ENCODE assay signal across 8 mouse cellular contexts in genomic region chr1:156674195-156675000, GRCm38 (mm10). TPM values are rescaled to one million over a fixed set of nuclear protein-coding genes. Genes with fewer than 3 reads are reported as not detected.
DNase-seq lines count a peak whose midpoint lies in the region; ATAC-seq lines count a peak whose summit lies in the region.

Gene Tor3a, minus strand, starts transcription at chr1:156674356.

- H3K9ac ChIP-seq in intestine, embryonic 14.5 days (ENCODE audit: low read length): peak within 1 kb of the TSS; percentile 48

- 8% methylated on average over 37 of the region's 37 CpGs for WGBS in intestine, embryonic 14.5 days
- WGBS in midbrain, embryonic 10.5 days: 8% methylated on average over 37 of the region's 37 CpGs

- ATAC-seq in frontal cortex, adult (ENCODE audit: low TSS enrichment): peak; percentile 39; the same call in 1 of the 2 replicates
- ATAC-seq in intestine, embryonic 14.5 days (replicated peaks; ENCODE audit: low FRiP score, low TSS enrichment, low read depth): peak; percentile 67; the same call in 1 of the 2 replicates

- no peak within 1 kb of the TSS for H3K27ac ChIP-seq in intestine, embryonic 14.5 days (ENCODE audit: low read depth)
- peak within 1 kb of the TSS; percentile 72 for H3K27ac ChIP-seq in midbrain, embryonic 10.5 days (replicated peaks)

- DNase-seq in frontal cortex, postnatal 25 days (ENCODE audit: low spot score in 2 of 2): no peak
- peak; percentile 86 for DNase-seq in embryo, embryonic 10 days (ENCODE audit: low spot score)
- DNase-seq in gastrocnemius, postnatal 36 days: peak; percentile 77 to 81
- peak; percentile 83 for DNase-seq in intestine, embryonic 14.5 days (ENCODE audit: low spot score)
- peak; percentile 45 for DNase-seq in left cerebral cortex, postnatal 4 days
- peak; percentile 76 for DNase-seq in midbrain, embryonic 10.5 days (ENCODE audit: low spot score)
- DNase-seq in right cerebral cortex, postnatal 4 days: peak; percentile 50

- intact Hi-C loops in gastrocnemius, postnatal 36 days (cut with DNase I): no loop called here
- intact Hi-C loops in left cerebral cortex, postnatal 4 days (cut with DNase I): no loop called here

- peak within 1 kb of the TSS; percentile 100 for H3K4me2 ChIP-seq in intestine, embryonic 14.5 days (ENCODE audit: low read length)

- H3K4me1 ChIP-seq in intestine, embryonic 14.5 days (replicated peaks; ENCODE audit: control insufficient read depth, insufficient read depth, low read length): peaks cover 7% of the 10 kb centered on the region; the same call in 1 of the 2 replicates
- peaks cover 27% of the 10 kb centered on the region for H3K4me1 ChIP-seq in midbrain, embryonic 10.5 days

- peak within 1 kb of the TSS; percentile 62 for H3K4me3 ChIP-seq in intestine, embryonic 14.5 days (ENCODE audit: low read depth, low read length)
- H3K4me3 ChIP-seq in midbrain, embryonic 10.5 days: peak within 1 kb of the TSS; percentile 67

- H3K27me3 ChIP-seq in intestine, embryonic 14.5 days (replicated peaks; ENCODE audit: control insufficient read depth, insufficient read depth, low read length): no peaks in the 10 kb centered on the region
- H3K27me3 ChIP-seq in midbrain, embryonic 10.5 days (ENCODE audit: low read depth, poor library complexity, severe bottlenecking): peaks cover 22% of the 10 kb centered on the region

- peaks cover 8% of the 10 kb centered on the region; the same call in 1 of the 2 replicates for H3K36me3 ChIP-seq in intestine, embryonic 14.5 days (ENCODE audit: control insufficient read depth, insufficient read depth, low read length)
- H3K36me3 ChIP-seq in midbrain, embryonic 10.5 days: peaks cover under 1% of the 10 kb centered on the region; the same call in 1 of the 2 replicates

- no peaks in the 10 kb centered on the region for H3K9me3 ChIP-seq in intestine, embryonic 14.5 days (ENCODE audit: control insufficient read depth, low read length)
- no peaks in the 10 kb centered on the region for H3K9me3 ChIP-seq in midbrain, embryonic 10.5 days (replicated peaks)

RNA-seq across cellular contexts. Expression of gene Tor3a, which starts in this region (rescaled TPM):
- total RNA-seq in gastrocnemius, postnatal 36 days (2021): 1 to 10 TPM; 4.3 to 7.6 TPM
- 6.3 and 6.4 TPM in 2 replicates for polyA plus RNA-seq in intestine, embryonic 14.5 days (2014; fragmentation: Nextera tagmentation; extraction: Ambion mirVana)
- total RNA-seq in left cerebral cortex, postnatal 4 days (2021): 1 to 10 TPM; 3.4 to 4.4 TPM
- 6.1 and 6.9 TPM in 2 replicates for polyA plus RNA-seq in midbrain, embryonic 10.5 days (2016; fragmentation: Nextera tagmentation; extraction: Ambion mirVana)

Comparison
In these comparisons a context has a peak if more than half of its experiments do, and no peak if none do; other contexts are left out.
1. DNase-seq: peak in embryo, embryonic 10 days (single experiment), gastrocnemius, postnatal 36 days (2 of 2), intestine, embryonic 14.5 days (single experiment), left cerebral cortex, postnatal 4 days (single experiment), midbrain, embryonic 10.5 days (single experiment) and right cerebral cortex, postnatal 4 days (single experiment); none in frontal cortex, postnatal 25 days (0 of 2).